Mouse (Mus musculus) hindbrain, embryonic 12.5 days (tissue): ENCODE results near the gene Prkch. TPM values are rescaled to one million over a fixed set of nuclear protein-coding genes. Genes with fewer than 3 reads are reported as not detected.

Experiments used
- ATAC-seq: fragments of 200-750 bp; cut with Nextera tagmentation; 2 replicates; pipeline ENCODE4 v1.8.0; 2017; ENCODE audit warnings: moderate TSS enrichment; ENCODE audit not compliant: low FRiP score
- H3K27ac ChIP-seq: fragments of 300-500 bp; sonication (generic); 2 replicates; pipeline ENCODE4 v1.5.1; 2016; ENCODE audit warnings: mild to moderate bottlenecking
- H3K27me3 ChIP-seq: fragments of 300-500 bp; sonication (generic); 2 replicates; pipeline ENCODE4 v1.6.1; 2016; ENCODE audit warnings: mild to moderate bottlenecking
- H3K36me3 ChIP-seq: fragments of 300-500 bp; sonication (generic); 2 replicates; pipeline ENCODE4 v1.6.1; 2016; ENCODE audit warnings: mild to moderate bottlenecking
- H3K4me1 ChIP-seq: fragments of 300-500 bp; sonication (generic); 2 replicates; pipeline ENCODE4 v1.6.1; 2016
- H3K4me2 ChIP-seq: fragments of 300-500 bp; sonication (generic); replicated peaks from 2 replicates; pipeline ENCODE4 v1.6.1; 2016; ENCODE audit warnings: mild to moderate bottlenecking
- H3K4me3 ChIP-seq: fragments of 300-500 bp; sonication (generic); 2 replicates; pipeline ENCODE4 v1.5.1; 2016; ENCODE audit warnings: mild to moderate bottlenecking
- H3K9ac ChIP-seq: fragments of 300-500 bp; sonication (generic); 2 replicates; pipeline ENCODE4 v1.6.1; 2016; ENCODE audit warnings: mild to moderate bottlenecking, moderate library complexity
- H3K9me3 ChIP-seq: fragments of 300-500 bp; sonication (generic); replicated peaks from 2 replicates; pipeline ENCODE4 v1.6.1; 2016; ENCODE audit warnings: mild to moderate bottlenecking
- WGBS: fragments of 180-500 bp; shearing (Covaris S2); methylation state at CpG from one replicate; pipeline ENCODE4 v1.1.7; 2016; 5-methylcytosine and 5-hydroxymethylcytosine counted together
- polyA plus RNA-seq: library from polyadenylated mRNA; unstranded; fragments of >200 nt; fragmentation: Nextera tagmentation; extraction: Ambion mirVana; gene quantifications from 2 replicates; pipeline ENCODE4 v1.2.1, GENCODE M21; 2016

Prkch gene
- polyA plus RNA-seq, 1 experiment from 2014 or later, result 11.0 TPM

GRCm38 (mm10) chr12:73779332-73780231, 195.0 kb downstream of the Prkch start:
- H3K27ac ChIP-seq, result no peak overlapping the region
- no peaks in the 10 kb centered on the region for H3K27me3 ChIP-seq
- no peaks in the 10 kb centered on the region for H3K36me3 ChIP-seq
- WGBS, result 77% methylated on average over 13 of the region's 13 CpGs
- H3K4me3 ChIP-seq, result no peak overlapping the region
- H3K9me3 ChIP-seq, result no peaks in the 10 kb centered on the region
- peaks cover 4% of the 10 kb centered on the region; the same call in 1 of the 2 replicates for H3K4me1 ChIP-seq
- no peak overlapping the region for H3K9ac ChIP-seq
- no peak overlapping the region for H3K4me2 ChIP-seq
- ATAC-seq, result peak; percentile 32; the same call in 1 of the 2 replicates

DNA sequence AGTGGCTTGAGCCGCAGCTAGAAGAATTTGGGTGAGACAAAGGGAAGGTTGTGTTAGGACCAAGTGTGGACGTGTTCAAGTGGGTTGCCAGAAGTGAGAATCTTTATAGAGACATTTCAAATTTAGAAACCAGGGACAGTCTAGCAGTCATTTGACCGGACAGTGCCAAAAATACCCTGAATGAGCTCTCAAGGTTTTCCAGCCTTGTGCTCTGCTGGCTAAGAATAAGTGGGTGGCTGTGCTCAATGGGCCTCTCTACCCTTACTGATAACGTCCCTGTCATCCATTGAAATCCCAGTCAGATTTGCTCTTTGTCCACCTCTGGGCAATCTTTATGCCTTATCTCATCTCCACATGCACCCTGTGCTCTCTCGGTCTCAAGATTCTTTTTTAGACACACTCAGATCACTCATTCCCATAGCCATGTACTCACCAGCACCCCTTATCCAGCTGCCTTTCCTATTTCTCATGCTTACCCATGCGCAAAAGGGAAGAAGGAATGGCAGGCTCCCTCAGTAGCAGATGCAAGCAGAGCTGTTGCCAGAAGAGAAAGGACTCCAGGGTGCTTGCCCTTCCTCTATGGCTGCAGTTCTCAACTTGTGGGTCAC, 196.9 kb downstream of the Prkch start:
- Histone ChIP-seq H3K36me3 (no peaks in the 10 kb centered on the region), H3K9me3 (no peaks in the 10 kb centered on the region), H3K9ac (no peak overlapping the region), H3K4me2 (no peak overlapping the region), H3K4me3 (no peak overlapping the region), H3K4me1 (peaks cover 4% of the 10 kb centered on the region; the same call in 1 of the 2 replicates), H3K27ac (no peak overlapping the region), H3K27me3 (no peaks in the 10 kb centered on the region)
- no peak for ATAC-seq
- WGBS, result 82% methylated on average over 6 of the region's 6 CpGs

GRCm38 (mm10) chr12:73786909-73787308, 202.3 kb downstream of the Prkch start:
- WGBS, result 82% methylated on average over 8 of the region's 8 CpGs
- no peak overlapping the region for H3K4me2 ChIP-seq
- ATAC-seq, result no peak
- no peak overlapping the region for H3K4me3 ChIP-seq
- H3K36me3 ChIP-seq, result no peaks in the 10 kb centered on the region
- no peaks in the 10 kb centered on the region for H3K4me1 ChIP-seq
- H3K9ac ChIP-seq, result no peak overlapping the region
- H3K27ac ChIP-seq, result no peak overlapping the region
- no peaks in the 10 kb centered on the region for H3K27me3 ChIP-seq
- H3K9me3 ChIP-seq, result no peaks in the 10 kb centered on the region

DNA sequence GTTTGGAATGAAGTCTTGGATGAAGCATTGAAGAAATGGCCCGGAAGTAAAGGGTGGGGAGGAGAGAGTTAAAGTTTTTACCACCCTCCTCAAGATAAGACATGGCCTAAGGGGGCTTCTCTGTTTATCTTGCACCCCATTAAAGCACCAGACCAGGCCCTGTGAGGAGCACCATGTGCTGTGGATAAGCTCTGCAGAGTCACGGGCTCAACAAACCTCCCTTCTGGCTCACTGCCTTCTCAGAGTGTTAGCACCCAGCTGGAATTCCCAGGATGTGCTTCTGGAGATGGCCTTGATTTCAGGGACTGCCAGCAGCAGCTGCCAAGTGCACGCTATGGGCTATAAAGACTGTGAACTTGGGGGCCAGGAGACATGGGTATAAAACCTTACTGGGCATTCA, 204.3 kb downstream of the Prkch start:
- Histone ChIP-seq H3K9me3 (no peaks in the 10 kb centered on the region), H3K4me2 (no peak overlapping the region), H3K27me3 (no peaks in the 10 kb centered on the region), H3K9ac (no peak overlapping the region), H3K27ac (no peak overlapping the region), H3K4me1 (peaks cover 6% of the 10 kb centered on the region), H3K4me3 (no peak overlapping the region), H3K36me3 (no peaks in the 10 kb centered on the region)
- ATAC-seq, result no peak
- WGBS, result 74% methylated on average over 3 of the region's 3 CpGs

DNA sequence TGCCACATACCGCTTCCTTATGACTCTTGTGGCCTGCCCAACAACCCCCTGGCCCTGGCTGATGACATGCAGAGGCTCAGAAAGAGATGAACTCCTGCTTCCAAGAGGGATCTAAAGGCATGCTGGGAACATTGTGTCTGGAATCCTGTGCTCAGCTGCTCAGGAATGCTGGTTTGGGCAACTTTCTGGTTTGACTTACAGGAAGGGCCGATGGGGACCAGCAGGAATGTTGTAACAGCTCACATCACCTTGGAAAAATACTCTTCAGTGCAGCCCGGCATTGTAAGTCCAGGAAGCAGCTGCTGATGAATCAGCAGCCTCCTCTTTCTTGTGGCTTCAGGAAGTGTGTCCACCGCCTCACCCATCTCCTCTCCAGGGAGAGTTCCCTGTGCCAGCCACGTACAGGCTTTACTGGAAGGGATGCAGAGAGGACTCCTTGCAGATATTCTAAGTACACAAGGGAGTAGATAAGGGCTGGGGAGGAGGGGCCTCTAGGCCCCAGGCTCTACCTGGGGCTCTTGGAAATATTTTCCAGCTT, 206.0 kb downstream of the Prkch start:
- H3K27me3 ChIP-seq, result no peaks in the 10 kb centered on the region
- 58% methylated on average over 5 of the region's 5 CpGs for WGBS

DNA sequence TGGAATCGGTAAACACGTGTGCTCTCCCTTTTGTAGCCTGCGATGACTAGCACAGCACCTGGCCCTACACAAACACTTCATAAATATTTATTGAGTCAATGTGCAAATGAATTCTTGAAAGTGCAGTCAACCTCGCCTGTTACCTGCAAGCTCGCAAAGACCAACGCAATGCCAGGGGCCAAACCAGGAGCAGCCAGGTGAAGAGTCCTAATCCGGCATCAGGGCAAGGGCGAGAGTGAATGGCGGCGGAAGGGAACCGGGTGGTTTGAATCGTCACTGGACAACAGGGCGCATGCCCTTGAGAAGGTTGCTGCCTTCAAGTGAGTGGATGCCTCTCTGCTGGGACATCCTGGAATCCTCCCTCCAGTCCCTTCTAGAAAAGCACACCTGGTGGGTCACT, 208.6 kb downstream of the Prkch start:
- no peaks in the 10 kb centered on the region for H3K9me3 ChIP-seq
- no peak overlapping the region for H3K4me2 ChIP-seq
- WGBS, result 55% methylated on average over 13 of the region's 13 CpGs
- H3K27me3 ChIP-seq, result no peaks in the 10 kb centered on the region
- no peak overlapping the region for H3K4me3 ChIP-seq
- no peak overlapping the region for H3K27ac ChIP-seq
- no peaks in the 10 kb centered on the region for H3K36me3 ChIP-seq
- peaks cover 15% of the 10 kb centered on the region for H3K4me1 ChIP-seq
- ATAC-seq, result no peak
- H3K9ac ChIP-seq, result no peak overlapping the region

More for the DNA sequence above, 206.0 kb downstream of the Prkch start:
- Histone ChIP-seq H3K4me3 (no peak overlapping the region), H3K9me3 (no peaks in the 10 kb centered on the region), H3K36me3 (no peaks in the 10 kb centered on the region), H3K4me1 (peaks cover 15% of the 10 kb centered on the region), H3K4me2 (no peak overlapping the region), H3K27ac (no peak overlapping the region), H3K9ac (no peak overlapping the region)
- no peak for ATAC-seq

GRCm38 (mm10) chr12:73793744-73794143, 209.1 kb downstream of the Prkch start:
- Histone ChIP-seq H3K4me1 (peaks cover 15% of the 10 kb centered on the region), H3K4me2 (peak overlapping the region; percentile 16), H3K27ac (0 out of 2 replicates have a peak overlapping the region, but pooled peaks have one; percentile 7), H3K4me3 (no peak overlapping the region), H3K9me3 (no peaks in the 10 kb centered on the region), H3K27me3 (no peaks in the 10 kb centered on the region), H3K36me3 (no peaks in the 10 kb centered on the region), H3K9ac (no peak overlapping the region)
- no peak for ATAC-seq
- WGBS, result 22% methylated on average over 5 of the region's 5 CpGs

GRCm38 (mm10) chr12:73794151-73794883, 209.7 kb downstream of the Prkch start:
- ATAC-seq, result no peak
- Histone ChIP-seq H3K27me3 (no peaks in the 10 kb centered on the region), H3K4me3 (no peak overlapping the region), H3K36me3 (no peaks in the 10 kb centered on the region), H3K4me2 (peak overlapping the region; percentile 16), H3K4me1 (peaks cover 15% of the 10 kb centered on the region), H3K27ac (0 out of 2 replicates have a peak overlapping the region, but pooled peaks have one; percentile 7), H3K9me3 (no peaks in the 10 kb centered on the region), H3K9ac (no peak overlapping the region)
- WGBS, result 34% methylated on average over 17 of the region's 17 CpGs

DNA sequence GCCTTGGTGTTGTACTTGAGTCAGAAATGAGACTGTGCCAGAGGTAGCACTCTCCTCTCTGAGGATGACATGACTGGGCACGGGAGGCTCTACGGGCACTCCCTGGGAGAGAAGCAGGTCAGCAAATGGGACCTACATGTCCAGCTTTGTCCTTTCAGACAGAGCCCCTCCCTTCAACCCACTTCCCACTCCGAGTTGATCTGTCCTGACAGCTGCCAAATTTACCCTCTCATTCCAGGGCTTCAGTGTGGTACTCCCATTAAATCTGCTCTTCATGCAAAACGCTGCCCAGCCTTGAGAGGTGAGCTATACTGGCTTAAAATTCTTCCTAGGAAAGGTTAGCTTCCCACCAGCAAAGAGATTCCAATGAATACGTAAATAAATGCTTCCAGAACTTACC, 215.1 kb downstream of the Prkch start:
- Histone ChIP-seq H3K27ac (no peak overlapping the region), H3K36me3 (no peaks in the 10 kb centered on the region), H3K4me3 (no peak overlapping the region), H3K4me2 (no peak overlapping the region), H3K27me3 (no peaks in the 10 kb centered on the region), H3K9ac (no peak overlapping the region), H3K9me3 (no peaks in the 10 kb centered on the region), H3K4me1 (0 out of 2 replicates have a peak, but pooled peaks cover 2% of the 10 kb centered on the region)
- no peak for ATAC-seq
- 82% methylated on average over 5 of the region's 5 CpGs for WGBS

- no peak overlapping the region for H3K4me3 ChIP-seq
- no peak overlapping the region for H3K9ac ChIP-seq
- ATAC-seq, result no peak
- H3K4me1 ChIP-seq, result no peaks in the 10 kb centered on the region
- H3K36me3 ChIP-seq, result no peaks in the 10 kb centered on the region
- no peak overlapping the region for H3K4me2 ChIP-seq
- H3K27ac ChIP-seq, result no peak overlapping the region
- 69% methylated on average over 3 of the region's 3 CpGs for WGBS
- H3K27me3 ChIP-seq, result no peaks in the 10 kb centered on the region
- H3K9me3 ChIP-seq, result no peaks in the 10 kb centered on the region
Measured at GRCm38 (mm10) chr12:73800886-73801285, 216.3 kb downstream of the Prkch start.

GRCm38 (mm10) chr12:73801845-73802244, 217.2 kb downstream of the Prkch start:
- no peak overlapping the region for H3K9ac ChIP-seq
- WGBS, result 94% methylated on average over 8 of the region's 8 CpGs
- no peaks in the 10 kb centered on the region for H3K9me3 ChIP-seq
- H3K27me3 ChIP-seq, result no peaks in the 10 kb centered on the region
- no peak overlapping the region for H3K4me3 ChIP-seq
- H3K4me1 ChIP-seq, result no peaks in the 10 kb centered on the region
- H3K4me2 ChIP-seq, result no peak overlapping the region
- no peak overlapping the region for H3K27ac ChIP-seq
- ATAC-seq, result no peak
- no peaks in the 10 kb centered on the region for H3K36me3 ChIP-seq
